Mouse (Mus musculus) thymus, postnatal 36 days (tissue): ENCODE data around the gene Prss12.

Experiments used
- DNase-seq, 2 experiments: peaks; one replicate each; pipeline ENCODE4 v3.0.0; 2022; ENCODE audit warnings: mixed read lengths in 2 of 2

Prss12 gene

DNA sequence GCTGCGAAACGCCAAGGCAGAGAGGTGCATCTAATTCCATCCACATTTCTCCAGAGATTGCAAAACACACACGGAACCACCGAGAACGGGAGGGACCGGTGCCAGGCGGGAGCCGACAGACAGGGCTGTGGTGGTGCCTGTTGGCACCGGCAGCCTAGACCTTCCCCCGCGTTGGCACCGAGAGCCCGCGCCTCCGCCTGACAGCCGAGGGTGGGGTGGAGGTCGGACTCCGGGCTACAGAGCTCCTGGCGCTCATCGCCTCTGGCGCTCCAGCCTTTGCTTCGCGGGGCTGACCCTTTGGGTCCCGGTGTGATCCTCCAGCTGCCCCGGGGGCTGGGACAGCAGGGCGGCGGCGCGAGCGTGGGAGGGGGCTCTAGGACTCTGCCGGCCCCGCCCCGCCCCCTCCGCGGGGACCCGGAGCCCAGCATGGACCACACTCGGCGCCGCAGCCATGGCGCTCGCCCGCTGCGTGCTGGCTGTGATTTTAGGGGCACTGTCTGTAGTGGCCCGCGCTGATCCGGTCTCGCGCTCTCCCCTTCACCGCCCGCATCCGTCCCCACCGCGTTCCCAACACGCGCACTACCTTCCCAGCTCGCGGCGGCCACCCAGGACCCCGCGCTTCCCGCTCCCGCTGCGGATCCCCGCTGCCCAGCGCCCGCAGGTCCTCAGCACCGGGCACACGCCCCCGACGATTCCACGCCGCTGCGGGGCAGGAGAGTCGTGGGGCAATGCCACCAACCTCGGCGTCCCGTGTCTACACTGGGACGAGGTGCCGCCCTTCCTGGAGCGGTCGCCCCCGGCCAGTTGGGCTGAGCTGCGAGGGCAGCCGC, at the start of gene Prss12:
Gene Prss12 (plus strand): TSS at position 206 of the 830 bp plus-strand sequence.
- DNase-seq: peak; percentile 4 to 14

DNA sequence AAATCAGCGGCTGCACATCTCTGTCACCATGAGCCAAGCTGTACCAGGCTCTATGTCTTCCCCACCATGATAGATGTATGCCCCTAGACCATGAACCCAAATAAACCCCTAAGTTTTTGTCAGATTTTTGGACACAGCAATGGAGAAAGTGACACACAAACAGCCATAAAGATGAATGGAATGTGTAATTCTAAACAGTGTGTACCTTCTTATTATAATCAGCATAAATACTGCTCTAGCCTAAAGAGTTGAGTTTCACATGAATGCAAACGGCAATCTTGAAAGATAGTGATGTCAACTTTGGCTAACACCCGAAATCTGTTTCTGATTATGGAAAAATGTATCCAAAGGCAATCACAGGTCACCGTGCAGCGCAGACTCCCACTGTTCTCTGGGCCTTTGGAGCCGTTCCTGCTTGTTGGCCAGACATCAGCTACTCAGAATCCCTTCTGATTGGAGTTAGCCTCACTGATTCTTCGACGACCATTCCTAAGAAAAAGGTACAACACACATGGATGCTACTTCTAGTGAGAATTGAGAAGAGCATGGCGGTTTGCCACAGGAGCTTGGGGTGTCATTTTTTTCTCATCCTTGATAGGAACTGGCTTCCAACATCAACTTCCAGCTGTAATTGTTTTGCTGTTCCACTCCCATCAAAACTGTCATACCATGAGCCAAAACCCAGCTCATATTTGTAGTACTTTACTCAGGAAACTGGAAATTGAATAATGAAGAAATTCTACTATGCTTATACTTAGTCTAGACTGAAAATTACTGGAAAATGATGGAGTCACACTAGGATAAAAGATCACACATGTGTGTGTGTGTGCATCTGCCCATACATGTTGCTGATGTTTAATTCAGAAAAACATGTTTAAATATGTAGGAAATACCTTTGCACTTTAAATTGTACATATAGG, 48.9 kb upstream of the Prss12 start:
- DNase-seq: no peak

DNA sequence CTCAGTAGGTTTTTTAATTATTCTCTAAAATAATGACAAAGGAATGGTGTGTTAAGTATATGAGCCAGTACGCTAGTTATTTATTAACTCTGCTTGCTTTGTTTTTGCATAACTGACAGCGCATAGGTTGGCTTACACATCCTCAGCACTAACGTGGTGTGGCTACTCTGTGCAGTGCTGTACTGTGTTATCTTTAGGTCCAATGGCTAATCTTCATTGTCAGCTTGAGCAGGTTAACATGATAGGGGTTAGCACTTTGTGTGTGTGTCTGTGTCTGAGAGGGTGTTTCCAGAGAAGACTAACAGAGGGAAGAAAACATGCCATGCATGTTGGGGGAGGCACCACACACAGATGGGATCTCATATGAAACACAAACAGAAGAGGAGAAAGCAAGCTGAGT, 41.8 kb upstream of the Prss12 start:
- no peak for DNase-seq

DNA sequence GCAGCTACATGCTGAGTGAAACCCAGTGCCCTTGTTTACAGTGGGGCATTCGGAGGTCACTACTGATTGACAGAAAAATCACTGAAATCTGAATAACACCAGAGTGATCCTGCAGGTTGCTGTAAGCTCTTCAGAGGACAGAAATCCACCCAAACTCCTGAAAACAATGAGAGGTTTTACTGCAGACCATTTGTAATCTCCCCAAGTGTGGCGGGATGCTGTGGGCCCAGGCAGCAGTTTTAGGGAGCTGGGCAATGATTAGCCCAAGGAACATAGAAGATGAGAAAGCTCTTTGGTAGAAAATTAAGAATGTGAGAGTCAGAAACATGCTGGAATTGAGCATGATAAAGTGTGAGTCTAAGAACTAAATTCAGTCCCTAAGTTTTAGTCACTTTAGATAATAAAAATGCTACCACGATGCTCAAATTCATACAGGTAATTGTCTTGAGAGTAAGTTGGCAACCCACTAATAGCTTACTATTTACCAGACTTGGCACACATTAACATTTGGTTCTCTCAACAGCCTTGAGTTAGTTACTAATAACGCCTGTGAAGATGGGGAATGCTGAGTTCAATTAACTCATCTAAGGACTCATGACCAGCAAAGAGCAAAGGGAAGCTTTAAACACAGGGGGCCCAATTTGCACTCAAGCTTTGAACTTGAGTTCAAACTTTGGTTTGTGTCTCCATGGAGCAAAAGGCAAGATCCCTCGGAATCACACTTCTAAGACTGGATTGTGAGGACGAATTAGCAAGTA, 34.7 kb upstream of the Prss12 start:
- DNase-seq: no peak

DNA sequence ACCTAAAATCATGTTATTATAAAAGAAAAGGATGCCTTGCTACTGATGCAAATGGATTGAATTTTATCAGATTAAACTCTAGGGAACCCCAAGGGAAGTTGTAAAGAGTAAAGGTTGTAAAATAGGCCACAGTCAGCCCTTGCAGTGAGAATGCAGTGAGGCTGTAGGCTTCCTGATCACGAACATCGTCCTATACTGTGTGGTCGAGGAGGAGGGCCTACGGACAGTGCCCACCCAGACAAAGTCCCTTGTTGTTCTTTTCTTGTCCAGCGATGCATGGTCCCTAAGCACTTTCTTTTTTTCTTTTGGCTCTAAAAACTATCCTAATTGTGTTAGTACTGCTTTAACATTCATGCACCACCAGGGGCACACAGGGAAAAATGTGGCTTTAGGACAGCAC, 33.5 kb upstream of the Prss12 start:
- no peak for DNase-seq

DNA sequence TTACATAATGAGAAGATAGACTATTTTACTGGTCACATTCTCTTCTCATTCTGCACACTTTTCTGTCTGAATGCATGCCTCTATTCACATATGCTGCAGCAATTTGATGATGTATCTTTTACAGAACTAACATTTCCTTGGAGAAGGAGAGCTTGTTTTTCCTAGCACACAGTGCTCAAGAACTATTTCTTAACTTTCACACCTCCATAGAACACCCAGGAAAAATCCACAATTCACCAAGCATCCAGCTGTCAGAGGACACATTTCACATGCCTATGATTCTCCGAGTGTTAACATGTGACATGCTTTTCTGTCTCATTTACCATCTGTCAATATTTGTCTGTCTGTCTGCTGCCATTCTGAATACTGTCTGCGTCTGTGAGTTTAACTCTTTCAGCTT, 21.1 kb upstream of the Prss12 start:
- no peak for DNase-seq

DNA sequence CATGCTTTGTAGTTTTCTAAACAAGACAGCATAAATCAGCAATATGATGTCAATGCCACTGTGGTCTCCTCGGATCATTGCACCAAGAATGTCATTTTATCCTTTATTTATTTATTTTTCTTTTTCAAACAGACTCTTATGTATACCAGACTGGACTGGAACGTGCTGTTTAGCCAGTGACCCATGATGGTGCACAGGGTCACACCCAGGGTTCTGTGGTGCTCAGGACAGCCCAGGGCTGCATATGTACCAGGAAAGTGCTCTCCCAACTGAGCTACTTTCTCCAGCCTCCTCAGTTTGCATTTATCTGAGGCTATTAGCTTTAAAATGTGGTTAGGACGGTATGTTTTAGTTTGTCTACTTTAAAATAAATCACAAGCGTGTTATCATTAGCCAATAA, 18.7 kb upstream of the Prss12 start:
- DNase-seq: no peak

DNA sequence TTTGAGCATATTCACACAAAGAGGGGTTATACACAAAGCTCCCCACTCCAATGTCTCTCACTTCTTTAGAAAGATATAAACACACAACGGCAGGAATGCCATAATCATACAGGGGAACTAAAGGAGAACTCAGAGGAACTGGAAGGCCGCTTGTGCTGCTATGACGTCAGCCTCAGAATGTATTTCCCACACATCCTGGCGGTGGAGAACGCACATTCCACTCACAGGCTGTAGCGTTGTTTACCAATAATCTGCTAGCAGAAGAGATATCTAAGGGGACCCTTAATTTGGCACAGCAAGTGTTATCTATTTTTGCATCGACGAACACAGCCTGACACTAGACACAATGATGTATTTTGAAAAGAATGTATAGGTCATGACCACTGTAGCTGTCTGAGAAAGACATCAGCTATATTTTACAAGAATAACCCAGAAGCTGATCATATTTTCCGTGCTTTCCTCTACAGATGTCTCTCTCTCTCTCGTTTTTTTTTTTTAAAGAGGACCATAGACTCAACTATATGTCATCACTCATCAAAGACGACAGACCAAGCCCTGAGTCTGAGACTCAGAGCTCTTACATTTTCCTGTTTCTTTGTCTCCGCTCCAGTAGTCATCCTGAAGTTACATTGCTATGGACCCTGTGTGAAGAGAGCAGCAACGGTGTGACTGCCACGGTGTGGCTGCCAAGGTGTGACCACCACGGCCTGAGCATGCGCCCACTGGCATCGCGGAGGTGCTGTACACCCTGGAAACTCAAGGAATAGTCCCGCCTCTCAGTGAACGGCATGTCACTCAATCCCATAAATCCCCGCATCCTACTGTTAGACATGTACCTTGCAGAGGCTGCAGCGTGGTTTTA, 16.9 kb upstream of the Prss12 start:
- no peak for DNase-seq

DNA sequence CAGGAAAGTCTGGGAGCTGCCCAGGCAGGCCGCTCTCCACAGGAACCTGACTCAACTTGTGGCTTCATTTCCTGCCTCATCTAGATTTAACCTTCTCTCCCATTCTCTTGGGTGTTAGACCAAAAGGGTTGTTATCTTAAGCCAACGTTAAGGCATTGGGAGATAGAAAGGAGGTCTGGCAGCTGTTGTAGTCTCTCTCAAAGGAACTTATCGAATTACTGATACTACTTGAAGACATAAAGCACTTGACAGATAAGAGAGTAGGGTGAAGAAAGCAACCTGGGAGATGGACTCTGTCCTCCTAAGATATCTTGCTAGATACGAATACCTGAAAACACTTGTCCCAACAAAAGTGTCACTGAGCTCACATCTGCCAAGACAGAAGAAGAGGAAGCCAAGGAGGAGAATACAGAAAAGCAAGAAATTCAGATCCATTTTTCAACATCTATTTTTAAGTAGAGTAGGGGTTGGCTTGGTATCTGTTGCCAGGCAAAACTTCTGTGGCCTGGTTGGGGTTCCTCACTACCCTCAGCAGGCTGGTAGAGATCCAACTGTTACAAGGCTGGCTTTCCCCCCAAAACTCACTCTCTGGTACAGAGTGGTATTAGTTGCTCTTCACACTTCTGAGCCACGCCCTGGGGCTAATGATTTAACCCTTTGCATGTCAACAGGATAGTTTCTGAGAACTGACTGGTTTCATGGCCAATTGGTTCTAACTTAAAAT, 14.6 kb upstream of the Prss12 start:
- no peak for DNase-seq

DNA sequence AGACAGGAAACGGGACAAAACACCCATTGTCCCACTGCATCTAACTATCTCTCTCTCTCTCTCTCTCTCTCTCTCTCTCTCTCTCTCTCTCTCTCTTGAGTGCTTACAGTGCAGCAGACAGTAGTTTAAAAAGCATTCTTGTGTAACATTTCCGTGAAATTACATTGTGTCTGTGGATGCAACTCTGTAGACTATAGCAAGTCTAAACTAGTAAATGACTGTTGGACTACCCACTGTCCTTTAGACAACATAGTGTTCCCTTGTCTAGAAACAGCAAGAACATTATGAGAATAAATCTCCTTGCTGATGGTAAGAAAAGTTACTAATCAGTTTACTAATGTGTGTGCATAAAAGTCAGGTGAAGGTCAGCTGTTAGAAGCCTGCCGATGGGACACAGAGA, 13.4 kb upstream of the Prss12 start:
- DNase-seq: no peak

DNA sequence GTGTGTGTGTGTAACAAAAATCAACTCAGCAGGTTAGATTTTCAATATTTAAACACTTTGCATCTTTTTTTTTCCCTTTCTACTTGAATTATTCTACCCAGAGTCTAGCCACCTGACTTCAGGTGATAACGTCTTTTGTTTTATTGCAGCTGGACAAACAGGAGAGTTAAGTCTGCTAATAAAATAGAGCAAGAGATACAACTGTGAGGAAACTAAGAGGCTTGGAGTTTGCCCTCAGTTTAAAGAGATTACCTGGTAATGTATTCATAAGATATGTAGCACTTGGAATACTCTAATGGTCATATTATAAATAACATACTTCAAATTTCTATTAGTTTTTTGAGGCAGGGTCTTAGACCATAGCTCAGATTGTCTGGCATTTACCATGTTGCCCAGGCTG, 9.1 kb upstream of the Prss12 start:
- no peak for DNase-seq

DNA sequence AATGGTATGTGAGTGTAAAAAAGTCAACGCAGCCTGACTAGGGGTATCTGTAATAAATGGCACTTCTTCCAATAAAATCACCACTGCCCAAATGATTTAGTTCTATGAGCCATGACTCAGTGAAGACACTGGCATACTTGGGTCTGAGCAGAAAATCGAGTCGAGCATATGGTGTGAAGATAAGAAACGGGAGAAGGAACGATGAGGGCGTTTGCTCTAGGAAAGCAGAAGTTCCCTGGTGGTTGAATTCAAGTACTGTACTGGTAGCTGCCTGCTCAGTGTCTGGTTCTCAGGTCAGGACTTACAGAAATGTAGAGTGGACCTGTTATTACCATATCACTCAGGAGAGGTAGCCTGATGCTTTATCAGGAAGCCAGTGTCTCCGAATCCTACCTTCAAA, 6.2 kb upstream of the Prss12 start:
- DNase-seq: no peak

DNA sequence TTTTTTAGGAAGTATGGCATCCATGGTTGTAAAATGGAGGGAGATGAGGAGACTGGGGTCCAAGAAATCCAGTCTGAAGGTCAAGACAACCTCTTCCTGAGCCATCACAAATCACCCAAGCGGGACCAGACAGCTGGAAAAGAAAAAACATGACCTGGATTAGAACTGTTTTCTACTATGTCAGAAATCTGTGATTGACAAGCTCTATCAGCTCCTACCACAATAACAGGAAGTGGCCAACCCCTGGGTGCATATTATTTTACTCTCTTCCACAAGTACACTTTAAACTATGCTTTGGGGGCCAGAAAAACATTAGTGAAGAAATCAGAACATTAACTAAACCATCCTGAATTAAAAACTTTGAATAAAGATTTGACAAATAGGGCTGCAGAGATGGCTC, 2.2 kb upstream of the Prss12 start:
- no peak for DNase-seq

DNA sequence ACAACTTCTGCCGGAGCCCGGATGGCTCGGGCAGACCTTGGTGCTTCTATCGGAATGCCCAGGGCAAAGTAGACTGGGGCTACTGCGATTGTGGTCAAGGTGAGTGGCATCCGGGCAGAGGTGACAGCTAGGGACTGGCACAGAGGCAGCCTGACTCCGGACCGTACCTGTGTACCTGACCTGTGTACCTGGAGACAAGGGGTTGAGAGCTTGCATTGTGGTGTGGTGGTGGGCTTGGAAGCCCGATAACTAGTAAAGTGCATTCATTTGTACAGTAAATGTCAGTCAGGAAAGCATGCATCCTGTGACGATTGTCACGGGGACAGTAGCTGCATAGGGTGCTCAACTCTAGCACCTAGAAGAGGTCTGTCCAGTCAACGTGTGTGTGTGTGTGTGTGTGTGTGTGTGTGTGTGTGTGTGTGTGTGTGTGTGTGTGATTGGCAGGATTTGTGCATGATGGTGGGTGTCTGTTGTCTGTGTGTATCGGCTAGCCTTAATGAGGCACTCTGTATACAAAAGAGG, 886 bp downstream of the Prss12 start:
- peak in 1 of 2 experiments; percentile 3 for DNase-seq

DNA sequence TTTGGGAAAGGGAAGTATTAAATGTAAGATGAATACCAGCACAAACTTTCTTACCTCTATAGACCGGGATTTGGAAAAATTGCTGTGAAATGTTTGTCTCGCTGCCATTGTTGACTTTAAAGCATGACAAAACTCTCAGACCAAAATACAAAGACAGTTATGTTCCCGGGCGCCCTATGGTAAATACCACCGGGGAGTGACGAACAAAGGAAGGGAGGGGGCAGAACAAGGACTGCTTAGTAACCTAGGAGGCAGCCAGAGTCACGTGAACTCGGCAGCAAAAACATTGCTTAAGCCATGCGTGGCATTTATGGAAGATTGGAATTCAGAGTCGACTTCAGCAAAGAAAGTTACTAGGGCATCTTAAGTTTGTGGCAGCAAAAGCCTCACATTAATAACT, 1.4 kb downstream of the Prss12 start:
- no peak for DNase-seq

DNA sequence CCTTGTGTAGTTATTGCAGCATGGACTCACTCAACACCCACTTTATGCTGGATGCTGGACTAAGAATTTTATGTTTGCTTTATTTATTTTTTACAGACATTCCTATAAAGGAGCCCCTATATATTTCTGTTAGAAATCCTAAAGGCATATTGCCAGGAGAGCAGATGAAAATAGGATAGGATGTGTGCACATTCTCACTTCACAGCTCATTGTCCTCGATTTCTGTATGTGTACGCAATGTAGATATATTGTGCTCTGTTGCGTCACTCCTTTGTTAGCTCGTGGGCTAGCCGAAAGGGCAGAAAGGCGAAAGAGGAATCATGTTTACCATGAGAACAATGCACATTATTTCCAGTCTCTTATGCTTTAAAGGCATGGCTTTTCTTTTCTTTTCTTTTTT, 3.4 kb downstream of the Prss12 start:
- no peak for DNase-seq

DNA sequence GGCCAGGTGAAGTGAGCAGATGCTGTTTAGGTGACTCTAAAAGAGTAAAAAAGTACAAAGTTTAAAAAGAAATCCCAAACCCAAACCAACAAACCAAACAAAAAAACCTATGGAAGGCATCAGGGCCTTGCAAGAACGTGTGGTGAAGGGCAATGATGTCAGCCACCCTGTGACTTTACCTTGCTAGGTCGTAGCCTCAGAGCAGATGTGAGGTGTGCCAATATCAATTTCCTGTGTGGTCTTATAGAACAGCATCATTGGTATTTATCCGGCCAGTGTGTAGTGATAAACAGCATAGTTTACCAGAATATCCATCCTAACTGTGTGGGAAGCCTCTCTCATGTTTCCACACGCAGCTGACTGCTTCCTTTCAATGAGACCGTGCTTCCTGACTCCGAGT, 6.2 kb downstream of the Prss12 start:
- DNase-seq: no peak

DNA sequence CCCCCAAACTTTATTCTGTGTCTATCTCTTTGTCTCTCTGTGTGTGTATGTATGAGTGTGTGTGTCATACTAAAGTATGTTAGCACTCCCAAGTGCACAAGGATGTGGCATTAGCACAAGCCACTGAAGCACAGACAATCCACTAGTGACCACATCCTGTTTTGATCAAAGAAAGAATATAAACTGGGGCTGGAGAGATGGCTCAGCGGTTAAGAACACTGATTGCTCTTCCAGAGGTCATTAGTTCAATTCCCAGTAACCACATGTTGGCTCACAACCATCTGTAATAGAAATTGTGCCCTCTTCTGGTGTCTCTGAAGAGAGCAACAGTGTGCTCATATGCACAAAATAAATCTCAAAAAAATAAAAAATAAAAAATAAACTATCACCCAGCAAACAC, 12.8 kb downstream of the Prss12 start:
- no peak for DNase-seq

DNA sequence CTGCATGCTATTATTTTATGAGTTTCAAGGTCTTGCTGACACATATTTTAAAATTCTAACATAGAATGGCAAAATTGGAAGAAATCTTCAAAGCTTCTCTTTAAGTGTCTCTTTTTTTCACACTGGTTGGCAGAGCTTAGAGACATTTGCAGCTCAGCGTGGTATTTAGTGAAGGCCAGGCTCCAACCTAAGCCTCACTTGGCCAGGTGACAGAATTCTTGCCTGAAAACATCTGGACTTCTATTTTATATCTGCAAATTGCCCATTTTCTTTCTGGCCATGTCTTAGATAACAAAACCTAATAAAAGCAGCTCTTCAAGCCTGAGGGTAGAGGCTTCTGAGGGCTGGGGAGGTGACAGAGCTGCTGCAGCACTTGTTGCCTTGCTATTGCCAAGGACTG, 13.7 kb downstream of the Prss12 start:
- DNase-seq: no peak

DNA sequence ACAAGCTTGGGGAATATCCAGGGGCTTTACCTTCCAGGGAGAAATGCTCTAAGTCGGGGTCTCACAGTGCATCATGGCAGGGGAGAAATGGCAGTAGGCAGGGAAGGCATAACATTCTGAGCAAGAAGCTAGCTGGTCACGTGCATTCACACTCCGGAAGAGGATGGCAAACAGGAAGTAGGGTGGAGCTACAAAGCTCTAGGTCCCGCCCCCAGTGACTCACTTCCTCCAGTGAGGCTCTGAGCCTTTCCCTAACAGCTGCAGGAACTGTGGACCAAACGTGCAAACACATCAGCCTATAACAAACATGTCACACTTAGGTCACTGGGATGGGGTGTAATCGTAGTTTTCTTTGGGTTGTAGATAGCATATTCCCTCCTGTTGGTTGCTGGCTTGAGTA, 15.6 kb downstream of the Prss12 start:
- DNase-seq: no peak

DNA sequence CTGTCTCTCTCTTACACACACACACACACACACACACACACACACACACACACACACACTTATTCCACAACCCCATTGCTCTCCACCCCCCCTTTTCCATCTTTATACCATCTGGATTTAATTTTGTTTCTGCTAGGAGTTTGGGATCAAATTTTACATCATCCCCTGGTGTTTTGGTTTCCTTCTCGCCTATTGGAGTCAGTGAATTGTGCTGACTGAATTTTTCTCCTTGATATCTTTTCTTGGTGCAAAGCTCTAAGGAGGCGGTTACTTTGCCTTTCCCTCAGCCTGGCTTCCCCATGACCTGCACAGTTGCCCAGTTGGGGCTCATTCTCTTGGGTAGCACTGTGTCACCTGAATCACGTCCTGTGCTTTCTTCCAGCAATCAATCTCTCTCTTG, 30.1 kb downstream of the Prss12 start:
- no peak for DNase-seq
